Mouse (Mus musculus) ZHBTc4 (cell line): ENCODE measurements around the gene Tmem88.
"Not testable (repeated sequence)": the region's sequence is repeated elsewhere in the genome, so short reads cannot be mapped to it uniquely, and the experiment has no call there.

Experiments used
- DNase-seq: peaks from one replicate; pipeline ENCODE4 v3.0.0-alpha.2; 2011; ENCODE audit warnings: low read depth, low spot score

Gene Tmem88

GRCm38 (mm10) chr11:69403691-69404594, 5.9 kb upstream of the Tmem88 start:
- no peak for DNase-seq

GRCm38 (mm10) chr11:69401987-69402386, 4.0 kb upstream of the Tmem88 start:
- DNase-seq, result no peak

- peak; percentile 98 for DNase-seq
Measured at GRCm38 (mm10) chr11:69401210-69401637, 3.2 kb upstream of the Tmem88 start.

GRCm38 (mm10) chr11:69400083-69400850, 2.2 kb upstream of the Tmem88 start:
- no peak for DNase-seq

GRCm38 (mm10) chr11:69399201-69400082, 1.4 kb upstream of the Tmem88 start:
- peak; percentile 78 for DNase-seq

- no peak for DNase-seq
Measured at GRCm38 (mm10) chr11:69398486-69399200, 609 bp upstream of the Tmem88 start.

- DNase-seq, result peak; percentile 44
Measured at GRCm38 (mm10) chr11:69397581-69398057, 415 bp downstream of the Tmem88 start.

GRCm38 (mm10) chr11:69396772-69397171, 1.3 kb downstream of the Tmem88 start:
- DNase-seq, result no peak

- DNase-seq, result peak; percentile 99
Measured at GRCm38 (mm10) chr11:69395634-69396373, 2.2 kb downstream of the Tmem88 start.

- peak; percentile 93 for DNase-seq
Measured at GRCm38 (mm10) chr11:69395235-69395633, 2.8 kb downstream of the Tmem88 start, which contains the start of the genes Naa38 and Cyb5d1. Gene Naa38, plus strand, starts transcription at chr11:69395487. Gene Cyb5d1, minus strand, starts transcription at chr11:69395631.

GRCm38 (mm10) chr11:69394591-69395167, 3.4 kb downstream of the Tmem88 start:
- not testable (repeated sequence) for DNase-seq

- peak; percentile 76 for DNase-seq
Measured at GRCm38 (mm10) chr11:69390400-69391034, 7.5 kb downstream of the Tmem88 start.

GRCm38 (mm10) chr11:69389531-69390399, 8.3 kb downstream of the Tmem88 start:
- DNase-seq, result peak; percentile 64

GRCm38 (mm10) chr11:69388680-69389079, 9.4 kb downstream of the Tmem88 start:
- no peak for DNase-seq

- DNase-seq, result no peak
Measured at GRCm38 (mm10) chr11:69386758-69387157, 11.3 kb downstream of the Tmem88 start.

- no peak for DNase-seq
Measured at GRCm38 (mm10) chr11:69384979-69385378, 13.1 kb downstream of the Tmem88 start.

- DNase-seq, result no peak
Measured at GRCm38 (mm10) chr11:69382478-69383105, 15.4 kb downstream of the Tmem88 start.
